In the genomic region with DNA sequence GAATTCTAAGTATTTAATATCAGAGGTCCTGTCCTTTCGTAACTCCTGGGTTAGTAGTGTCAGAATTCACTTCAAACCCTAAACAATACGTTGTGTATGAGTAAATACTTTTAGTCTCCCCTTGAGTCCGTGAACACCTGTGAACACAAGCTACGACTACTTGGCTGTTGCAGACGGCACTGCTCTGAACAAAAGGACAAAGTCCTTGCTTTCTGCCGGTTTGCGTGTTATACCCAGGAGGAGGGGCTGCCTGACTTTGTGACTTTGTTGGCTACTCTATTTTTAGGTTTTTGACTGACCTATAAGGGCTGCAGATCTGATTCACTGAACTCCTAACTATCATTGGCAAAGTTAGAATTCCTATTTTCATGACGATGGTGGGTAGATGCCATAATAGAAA, we compare ENCODE assay signal across 15 mouse cellular contexts. TPM values are rescaled to one million over a fixed set of nuclear protein-coding genes. Genes with fewer than 3 reads are reported as not detected.
DNase-seq lines count a peak whose midpoint lies in the region; ATAC-seq and TF ChIP-seq lines count a peak whose summit lies in the region.
"Had no signal": no experiment of that assay in that cellular context is flagged by ENCODE, and none has a peak within 500 bp of the region (broad histone marks: within the 10 kb centered on the region; RNA-seq: fewer than 3 reads in every experiment).

No protein-coding gene starts in this region.

- no peak for TF ChIP-seq CTCF in E14TG2a.4 (conservative IDR thresholded peaks at IDR 0.05; ENCODE audit: low read length)
- no peak for TF ChIP-seq CTCF in liver, embryonic 14.5 days (IDR thresholded peaks at IDR 0.05; ENCODE audit: low read depth)

- no peak for TF ChIP-seq EP300 in liver, embryonic 14.5 days (IDR thresholded peaks at IDR 0.05; ENCODE audit: low read depth)

- H3K27me3 ChIP-seq in heart, embryonic 15.5 days, result no peaks in the 10 kb centered on the region
- no peaks in the 10 kb centered on the region for H3K27me3 ChIP-seq in E14TG2a.4 (ENCODE audit: insufficient read depth, low read length)
- H3K27me3 ChIP-seq in embryonic facial prominence, embryonic 15.5 days, result no peaks in the 10 kb centered on the region
- H3K27me3 ChIP-seq in liver, embryonic 14.5 days (ENCODE audit: control insufficient read depth, insufficient read depth, low read length), result no peaks in the 10 kb centered on the region
- no peaks in the 10 kb centered on the region for H3K27me3 ChIP-seq in midbrain, embryonic 13.5 days

- H3K4me3 ChIP-seq in heart, embryonic 15.5 days, result no peak overlapping the region
- peak overlapping the region; percentile 98 for H3K4me3 ChIP-seq in E14TG2a.4 (replicated peaks; ENCODE audit: low read length)
- H3K4me3 ChIP-seq in embryonic facial prominence, embryonic 15.5 days (replicated peaks), result no peak overlapping the region
- no peak overlapping the region for H3K4me3 ChIP-seq in liver, embryonic 14.5 days (ENCODE audit: insufficient read depth in 1 of 2, low read depth in 2 of 2, low read length in 2 of 2)
- no peak overlapping the region for H3K4me3 ChIP-seq in midbrain, embryonic 13.5 days (replicated peaks)

- ATAC-seq in heart, embryonic 15.5 days (replicated peaks; ENCODE audit: insufficient number of reproducible peaks, insufficient read depth, low FRiP score, low read depth), result no peak
- ATAC-seq in embryonic facial prominence, embryonic 15.5 days (ENCODE audit: insufficient number of reproducible peaks, low FRiP score, low TSS enrichment, low read depth), result no peak
- ATAC-seq in liver, embryonic 14.5 days (ENCODE audit: insufficient read depth), result no peak
- no peak for ATAC-seq in midbrain, embryonic 13.5 days
- ATAC-seq: activated CD4-positive, CD25-positive, alpha-beta regulatory T cell, adult 4 months had no signal

- H3K4me2 ChIP-seq in heart, embryonic 15.5 days, result peak overlapping the region; percentile 61; the same call in 1 of the 2 replicates
- 0 out of 2 replicates have a peak overlapping the region, but pooled peaks have one; percentile 54 for H3K4me2 ChIP-seq in embryonic facial prominence, embryonic 15.5 days (replicated peaks)
- peak overlapping the region; percentile 82 for H3K4me2 ChIP-seq in liver, embryonic 14.5 days (ENCODE audit: low read depth)
- H3K4me2 ChIP-seq in midbrain, embryonic 13.5 days (replicated peaks), result no peak overlapping the region

- WGBS in heart, embryonic 15.5 days, result 64% methylated on average over 8 of the region's 8 CpGs
- WGBS in embryonic facial prominence, embryonic 15.5 days, result 80% methylated on average over 8 of the region's 8 CpGs
- 76% methylated on average over 8 of the region's 8 CpGs for WGBS in liver, embryonic 14.5 days (ENCODE audit: insufficient replicate concordance)
- 94% methylated on average over 8 of the region's 8 CpGs for WGBS in midbrain, embryonic 13.5 days

- H3K27ac ChIP-seq in heart, embryonic 15.5 days, result no peak overlapping the region
- no peak overlapping the region for H3K27ac ChIP-seq in embryonic facial prominence, embryonic 15.5 days (replicated peaks)
- H3K27ac ChIP-seq in liver, embryonic 14.5 days, result no peak overlapping the region
- H3K27ac ChIP-seq in midbrain, embryonic 13.5 days, result no peak overlapping the region

- no peaks in the 10 kb centered on the region for H3K9me3 ChIP-seq in heart, embryonic 15.5 days (replicated peaks)
- H3K9me3 ChIP-seq in E14TG2a.4 (ENCODE audit: low read length), result no peaks in the 10 kb centered on the region
- no peaks in the 10 kb centered on the region for H3K9me3 ChIP-seq in embryonic facial prominence, embryonic 15.5 days (replicated peaks)
- H3K9me3 ChIP-seq in liver, embryonic 14.5 days (ENCODE audit: control insufficient read depth, low read length), result no peaks in the 10 kb centered on the region
- H3K9me3 ChIP-seq in midbrain, embryonic 13.5 days, result no peaks in the 10 kb centered on the region

- H3K4me1 ChIP-seq in heart, embryonic 15.5 days (replicated peaks), result peaks cover 31% of the 10 kb centered on the region
- H3K4me1 ChIP-seq in E14TG2a.4 (replicated peaks; ENCODE audit: low read depth, low read length), result peaks cover 69% of the 10 kb centered on the region
- H3K4me1 ChIP-seq in embryonic facial prominence, embryonic 15.5 days, result peaks cover 18% of the 10 kb centered on the region
- peaks cover 9 to 10% of the 10 kb centered on the region in 2 experiments; a peak in 3 of 4 replicates for H3K4me1 ChIP-seq in liver, embryonic 14.5 days (replicated peaks; ENCODE audit: control insufficient read depth in 2 of 2, insufficient read depth in 2 of 2, low read length in 1 of 2)
- H3K4me1 ChIP-seq in midbrain, embryonic 13.5 days (replicated peaks), result peaks cover 29% of the 10 kb centered on the region

- H3K9ac ChIP-seq in heart, embryonic 15.5 days, result 0 out of 2 replicates have a peak overlapping the region, but pooled peaks have one; percentile 8
- H3K9ac ChIP-seq in embryonic facial prominence, embryonic 15.5 days, result no peak overlapping the region
- no peak overlapping the region for H3K9ac ChIP-seq in liver, embryonic 14.5 days (replicated peaks)
- no peak overlapping the region for H3K9ac ChIP-seq in midbrain, embryonic 13.5 days (replicated peaks)

- peaks cover 42% of the 10 kb centered on the region for H3K36me3 ChIP-seq in heart, embryonic 15.5 days
- peaks cover 57% of the 10 kb centered on the region for H3K36me3 ChIP-seq in E14TG2a.4 (ENCODE audit: insufficient read depth, low read length)
- peaks cover 39% of the 10 kb centered on the region for H3K36me3 ChIP-seq in embryonic facial prominence, embryonic 15.5 days
- peaks cover 12% of the 10 kb centered on the region for H3K36me3 ChIP-seq in liver, embryonic 14.5 days (replicated peaks; ENCODE audit: control insufficient read depth, insufficient read depth, low read depth)
- peaks cover 39% of the 10 kb centered on the region for H3K36me3 ChIP-seq in midbrain, embryonic 13.5 days

- DNase-seq in heart, adult 8-10 months (ENCODE audit: low spot score), result no peak
- no peak for DNase-seq in liver, embryonic 14.5 days (ENCODE audit: low read depth in 3 of 3, low spot score in 3 of 3)
- no peak for DNase-seq in adrenal gland, postnatal 36 days
- DNase-seq in cerebellum, adult 8-10 months, result no peak
- DNase-seq: B cell, adult 2 months; cerebellum, adult 11-12 months; heart, adult 11 months; left cerebral cortex, postnatal 4 days; lung, postnatal 4 days; retina, postnatal 1 day had no signal

RNA-seq across cellular contexts. Expression of a gene that starts 2.3 kb away (rescaled TPM):
- 16.2 and 22.4 TPM in 2 replicates for polyA plus RNA-seq in heart, embryonic 15.5 days (2015; fragmentation: Nextera tagmentation; extraction: Ambion mirVana)
- total RNA-seq in heart, adult 8-10 months (2022), result 10 to 100 TPM; 16.9 to 27.9 (median 21.5) TPM
- polyA plus RNA-seq in embryonic facial prominence, embryonic 15.5 days (2015; fragmentation: Nextera tagmentation; extraction: Ambion mirVana), result 18.4 and 22.6 TPM in 2 replicates
- polyA plus RNA-seq in liver, embryonic 14.5 days (2012; rRNA removed), result 4.5 and 6.1 TPM in 2 replicates
- 7.0 and 8.2 TPM in 2 replicates for polyA plus RNA-seq in liver, embryonic 14.5 days (2014; fragmentation: Nextera tagmentation; extraction: Ambion mirVana)
- 10 to 100 TPM; 12.4 to 13.8 TPM for total RNA-seq in adrenal gland, postnatal 36 days (2021)
- polyA plus RNA-seq in midbrain, embryonic 13.5 days (2015; fragmentation: Nextera tagmentation; extraction: Ambion mirVana), result 6.8 and 7.7 TPM in 2 replicates

RNA-seq across cellular contexts. Expression of a gene that starts 32.2 kb away (rescaled TPM):
- 6.7 and 9.4 TPM in 2 replicates for polyA plus RNA-seq in heart, embryonic 15.5 days (2015; fragmentation: Nextera tagmentation; extraction: Ambion mirVana)
- 1 to 10 TPM; 5.8 to 6.5 (median 6.0) TPM for total RNA-seq in heart, adult 8-10 months (2022)
- polyA plus RNA-seq in embryonic facial prominence, embryonic 15.5 days (2015; fragmentation: Nextera tagmentation; extraction: Ambion mirVana), result 9.1 and 11.4 TPM in 2 replicates
- 1.5 and 1.7 TPM in 2 replicates for polyA plus RNA-seq in liver, embryonic 14.5 days (2012; rRNA removed)
- 0.85 and 1.8 TPM in 2 replicates for polyA plus RNA-seq in liver, embryonic 14.5 days (2014; fragmentation: Nextera tagmentation; extraction: Ambion mirVana)
- 1 to 10 TPM; 8.2 to 9.2 TPM for total RNA-seq in adrenal gland, postnatal 36 days (2021)
- polyA plus RNA-seq in midbrain, embryonic 13.5 days (2015; fragmentation: Nextera tagmentation; extraction: Ambion mirVana), result 19.9 and 20.5 TPM in 2 replicates
